10 mouse cellular contexts compared by ENCODE assay signal in genomic region chr2:27687973-27688372, GRCm38 (mm10). TPM values are rescaled to one million over a fixed set of nuclear protein-coding genes. Genes with fewer than 3 reads are reported as not detected.
A peak's percentile ranks its signal among the peaks of the same experiment; 100 is the strongest.
DNase-seq lines count a peak whose midpoint lies in the region; ATAC-seq and TF ChIP-seq lines count a peak whose summit lies in the region.
"Had no signal": no experiment of that assay in that cellular context is flagged by ENCODE, and none has a peak within 500 bp of the region (broad histone marks: within the 10 kb centered on the region; RNA-seq: fewer than 3 reads in every experiment).

No protein-coding gene starts in this region.

- H3K36me3 ChIP-seq in forebrain, embryonic 10.5 days (replicated peaks) = no peaks in the 10 kb centered on the region
- no peaks in the 10 kb centered on the region for H3K36me3 ChIP-seq in forebrain, postnatal 0 days (ENCODE audit: insufficient read depth)
- H3K36me3 ChIP-seq in heart, embryonic 15.5 days = no peaks in the 10 kb centered on the region
- no peaks in the 10 kb centered on the region for H3K36me3 ChIP-seq in liver, postnatal 0 days (replicated peaks; ENCODE audit: insufficient read depth, low read length)

- H3K4me2 ChIP-seq in forebrain, postnatal 0 days (ENCODE audit: low read depth) = no peak overlapping the region
- no peak overlapping the region for H3K4me2 ChIP-seq in heart, embryonic 15.5 days
- H3K4me2 ChIP-seq in liver, postnatal 0 days (ENCODE audit: low read depth, low read length) = no peak overlapping the region

- DNase-seq in forebrain, embryonic 10.5 days (ENCODE audit: extremely low spot score, low spot score) = no peak
- DNase-seq in forebrain, postnatal 0 days = no peak
- peak; percentile 30 for DNase-seq in adrenal gland, postnatal 10 days
- DNase-seq in liver, postnatal 0 days = no peak
- DNase-seq in thymus, postnatal 0 days (ENCODE audit: low spot score) = no peak
- DNase-seq in layer of hippocampus, postnatal 14 days (ENCODE audit: low spot score in 2 of 2) = no peak
- DNase-seq: embryo, embryonic 11 days had no signal

- H3K9ac ChIP-seq in forebrain, postnatal 0 days = no peak overlapping the region
- no peak overlapping the region for H3K9ac ChIP-seq in heart, embryonic 15.5 days
- H3K9ac ChIP-seq in liver, postnatal 0 days (replicated peaks) = no peak overlapping the region

- H3K4me1 ChIP-seq in forebrain, embryonic 10.5 days = peaks cover 65% of the 10 kb centered on the region
- no peaks in the 10 kb centered on the region for H3K4me1 ChIP-seq in forebrain, postnatal 0 days (ENCODE audit: insufficient read depth)
- peaks cover 90% of the 10 kb centered on the region for H3K4me1 ChIP-seq in heart, embryonic 15.5 days (replicated peaks)
- peaks cover 78% of the 10 kb centered on the region for H3K4me1 ChIP-seq in liver, postnatal 0 days (ENCODE audit: insufficient read depth)

- WGBS in forebrain, embryonic 10.5 days = 89% methylated on average over 5 of the region's 5 CpGs
- WGBS in forebrain, postnatal 0 days = 87% methylated on average over 5 of the region's 5 CpGs
- 60% methylated on average over 5 of the region's 5 CpGs for WGBS in heart, embryonic 15.5 days
- 32% methylated on average over 5 of the region's 5 CpGs for WGBS in liver, postnatal 0 days (ENCODE audit: insufficient replicate concordance)

- no peak overlapping the region for H3K4me3 ChIP-seq in forebrain, embryonic 10.5 days
- H3K4me3 ChIP-seq in forebrain, postnatal 0 days (ENCODE audit: low read depth, low read length) = no peak overlapping the region
- H3K4me3 ChIP-seq in heart, embryonic 15.5 days = no peak overlapping the region
- H3K4me3 ChIP-seq in liver, postnatal 0 days (ENCODE audit: low read depth, low read length) = no peak overlapping the region

- no peaks in the 10 kb centered on the region for H3K9me3 ChIP-seq in forebrain, embryonic 10.5 days
- H3K9me3 ChIP-seq in forebrain, postnatal 0 days (ENCODE audit: low read length) = no peaks in the 10 kb centered on the region
- no peaks in the 10 kb centered on the region for H3K9me3 ChIP-seq in heart, embryonic 15.5 days (replicated peaks)
- no peaks in the 10 kb centered on the region for H3K9me3 ChIP-seq in liver, postnatal 0 days (ENCODE audit: low read length)

- TF ChIP-seq CTCF in forebrain, postnatal 0 days (IDR thresholded peaks at IDR 0.05; ENCODE audit: low read depth) = no peak
- no peak for TF ChIP-seq CTCF in liver, postnatal 0 days (IDR thresholded peaks at IDR 0.05; ENCODE audit: low read depth)

- no peak for ATAC-seq in forebrain, postnatal 0 days
- ATAC-seq in heart, embryonic 15.5 days (replicated peaks; ENCODE audit: insufficient number of reproducible peaks, insufficient read depth, low FRiP score, low read depth) = no peak
- peak; percentile 52; the same call in 1 of the 2 replicates for ATAC-seq in liver, postnatal 0 days
- ATAC-seq in cerebellum, adult (ENCODE audit: insufficient number of reproducible peaks, low FRiP score, low TSS enrichment) = no peak
- ATAC-seq: midbrain, embryonic 16.5 days had no signal

- H3K27me3 ChIP-seq in forebrain, embryonic 10.5 days (ENCODE audit: poor library complexity, severe bottlenecking) = 0 out of 2 replicates have a peak, but pooled peaks cover 6% of the 10 kb centered on the region
- no peaks in the 10 kb centered on the region for H3K27me3 ChIP-seq in forebrain, postnatal 0 days (ENCODE audit: insufficient read depth, low read length)
- no peaks in the 10 kb centered on the region for H3K27me3 ChIP-seq in heart, embryonic 15.5 days
- no peaks in the 10 kb centered on the region for H3K27me3 ChIP-seq in liver, postnatal 0 days (ENCODE audit: insufficient read depth, low read length)

- 0 out of 2 replicates have a peak overlapping the region, but pooled peaks have one; percentile 11 for H3K27ac ChIP-seq in forebrain, embryonic 10.5 days
- H3K27ac ChIP-seq in forebrain, postnatal 0 days (ENCODE audit: low read depth, low read length) = no peak overlapping the region
- 0 out of 2 replicates have a peak overlapping the region, but pooled peaks have one; percentile 18 for H3K27ac ChIP-seq in heart, embryonic 15.5 days
- peak overlapping the region; percentile 13; the same call in 1 of the 2 replicates for H3K27ac ChIP-seq in liver, postnatal 0 days (ENCODE audit: low read depth)

- TF ChIP-seq EP300 in liver, postnatal 0 days (IDR thresholded peaks at IDR 0.05; ENCODE audit: low read depth) = no peak

RNA-seq across cellular contexts. Expression of gene Rxra, which starts 11.7 kb away (rescaled TPM):
- 7.7 and 7.8 TPM in 2 replicates for polyA plus RNA-seq in forebrain, embryonic 10.5 days (2016; fragmentation: Nextera tagmentation; extraction: Ambion mirVana)
- 9.4 and 19.3 TPM in 2 replicates for total RNA-seq in forebrain, postnatal 0 days (2014; rRNA removed)
- polyA plus RNA-seq in forebrain, postnatal 0 days (2015; fragmentation: Nextera tagmentation; extraction: Ambion mirVana) = 1.7 and 2.1 TPM in 2 replicates
- total RNA-seq in adrenal gland, postnatal 10 days (2021) = 10 to 100 TPM; 49.3 to 75.6 TPM
- polyA plus RNA-seq in heart, embryonic 15.5 days (2015; fragmentation: Nextera tagmentation; extraction: Ambion mirVana) = 6.6 and 9.5 TPM in 2 replicates
- polyA plus RNA-seq in liver, postnatal 0 days (2015; fragmentation: Nextera tagmentation; extraction: Ambion mirVana) = 13.3 and 13.9 TPM in 2 replicates
- 5.1 and 5.5 TPM in 2 replicates for polyA plus RNA-seq in thymus, postnatal 0 days (2015; fragmentation: Nextera tagmentation; extraction: Ambion mirVana)
- 10 to 100 TPM; 19.4 to 21.0 TPM for total RNA-seq in layer of hippocampus, postnatal 14 days (2021)
